Mouse (Mus musculus): ENCODE measurements around the gene Serpinb9b. TPM values are rescaled to one million over a fixed set of nuclear protein-coding genes. Genes with fewer than 3 reads are reported as not detected.
A peak's percentile ranks its signal among the peaks of the same experiment; 100 is the strongest.

Gene Serpinb9b
- polyA plus RNA-seq, 1 experiment: 1.1 TPM

- H3K27me3 ChIP-seq (ENCODE audit: control insufficient read depth, insufficient read depth, insufficient read length): no peaks in the 10 kb centered on the region
- H3ac ChIP-seq (ENCODE audit: control insufficient read depth, insufficient read length, low read depth): no peak overlapping the region
- no peaks in the 10 kb centered on the region for H3K36me3 ChIP-seq (ENCODE audit: control insufficient read depth, insufficient read depth)
- TF ChIP-seq FOSL1 (IDR thresholded peaks at IDR 0.05; ENCODE audit: insufficient read depth, low read length, poor library complexity, severe bottlenecking) (no peak), CTCF (IDR thresholded peaks at IDR 0.05; ENCODE audit: control insufficient read depth, insufficient read depth, insufficient read length) (no peak), MYOD1 (IDR thresholded peaks at IDR 0.05; ENCODE audit: control insufficient read depth, insufficient read length, low read depth) (no peak), MAX (IDR thresholded peaks at IDR 0.05) (no peak), USF1 (IDR thresholded peaks at IDR 0.05; ENCODE audit: low read depth) (no peak), MYOG (IDR thresholded peaks at IDR 0.05; ENCODE audit: control insufficient read depth, extremely low read depth, insufficient read length) (no peak), CEBPB (IDR thresholded peaks at IDR 0.05; ENCODE audit: low read depth) (no peak)
- H3K79me2 ChIP-seq (ENCODE audit: control insufficient read depth, insufficient read depth): no peaks in the 10 kb centered on the region
- no peaks in the 10 kb centered on the region for H3K79me3 ChIP-seq (ENCODE audit: low read depth)
- H3K4me3 ChIP-seq (ENCODE audit: insufficient read depth, poor library complexity, severe bottlenecking): no peak overlapping the region
These were observed 32.2 kb upstream of the Serpinb9b start for GRCm38 (mm10) chr13:32995051-32995450.

GRCm38 (mm10) chr13:33001341-33001740 is 25.9 kb upstream of the Serpinb9b start:
- Histone ChIP-seq H3K27me3 (ENCODE audit: control insufficient read depth, insufficient read depth, insufficient read length) (no peaks in the 10 kb centered on the region), H3K79me2 (ENCODE audit: control insufficient read depth, insufficient read depth) (no peaks in the 10 kb centered on the region), H3K79me3 (ENCODE audit: low read depth) (no peaks in the 10 kb centered on the region), H3K4me3 (ENCODE audit: insufficient read depth, poor library complexity, severe bottlenecking) (no peak overlapping the region), H3K36me3 (ENCODE audit: control insufficient read depth, insufficient read depth) (no peaks in the 10 kb centered on the region), H3ac (ENCODE audit: control insufficient read depth, insufficient read length, low read depth) (no peak overlapping the region)
- no peak for TF ChIP-seq FOSL1 (IDR thresholded peaks at IDR 0.05; ENCODE audit: insufficient read depth, low read length, poor library complexity, severe bottlenecking)
- TF ChIP-seq MYOG (IDR thresholded peaks at IDR 0.05; ENCODE audit: control insufficient read depth, extremely low read depth, insufficient read length): no peak
- TF ChIP-seq CEBPB (IDR thresholded peaks at IDR 0.05; ENCODE audit: low read depth): no peak
- no peak for TF ChIP-seq CTCF (IDR thresholded peaks at IDR 0.05; ENCODE audit: control insufficient read depth, insufficient read depth, insufficient read length)
- TF ChIP-seq MYOD1 (IDR thresholded peaks at IDR 0.05; ENCODE audit: control insufficient read depth, insufficient read length, low read depth): no peak
- no peak for TF ChIP-seq USF1 (IDR thresholded peaks at IDR 0.05; ENCODE audit: low read depth)

GRCm38 (mm10) chr13:33002950-33003349 is 24.3 kb upstream of the Serpinb9b start, which contains the start of gene Serpinb9:
Gene Serpinb9, plus strand, starts transcription at chr13:33003250.
- Histone ChIP-seq H3K79me2 (ENCODE audit: control insufficient read depth, insufficient read depth) (no peaks in the 10 kb centered on the region), H3ac (ENCODE audit: control insufficient read depth, insufficient read length, low read depth) (peak within 1 kb of the TSS; percentile 52), H3K4me3 (ENCODE audit: insufficient read depth, poor library complexity, severe bottlenecking) (peak within 1 kb of the TSS; percentile 28), H3K27me3 (ENCODE audit: control insufficient read depth, insufficient read depth, insufficient read length) (no peaks in the 10 kb centered on the region), H3K79me3 (ENCODE audit: low read depth) (no peaks in the 10 kb centered on the region), H3K36me3 (ENCODE audit: control insufficient read depth, insufficient read depth) (no peaks in the 10 kb centered on the region)
- TF ChIP-seq MAX (IDR thresholded peaks at IDR 0.05) (no peak), CTCF (IDR thresholded peaks at IDR 0.05; ENCODE audit: control insufficient read depth, insufficient read depth, insufficient read length) (no peak), MYOG (IDR thresholded peaks at IDR 0.05; ENCODE audit: control insufficient read depth, extremely low read depth, insufficient read length) (no peak), FOSL1 (IDR thresholded peaks at IDR 0.05; ENCODE audit: insufficient read depth, low read length, poor library complexity, severe bottlenecking) (no peak), CEBPB (IDR thresholded peaks at IDR 0.05; ENCODE audit: low read depth) (no peak), MYOD1 (IDR thresholded peaks at IDR 0.05; ENCODE audit: control insufficient read depth, insufficient read length, low read depth) (no peak), USF1 (IDR thresholded peaks at IDR 0.05; ENCODE audit: low read depth) (no peak)

- no peaks in the 10 kb centered on the region for H3K36me3 ChIP-seq (ENCODE audit: control insufficient read depth, insufficient read depth)
- peak overlapping the region; percentile 28 for H3K4me3 ChIP-seq (ENCODE audit: insufficient read depth, poor library complexity, severe bottlenecking)
- TF ChIP-seq CTCF (IDR thresholded peaks at IDR 0.05; ENCODE audit: control insufficient read depth, insufficient read depth, insufficient read length) (no peak), MAX (IDR thresholded peaks at IDR 0.05) (peak; percentile 35), MYOD1 (IDR thresholded peaks at IDR 0.05; ENCODE audit: control insufficient read depth, insufficient read length, low read depth) (no peak), USF1 (IDR thresholded peaks at IDR 0.05; ENCODE audit: low read depth) (peak; percentile 62)
- H3ac ChIP-seq (ENCODE audit: control insufficient read depth, insufficient read length, low read depth): peak overlapping the region; percentile 52
- no peaks in the 10 kb centered on the region for H3K27me3 ChIP-seq (ENCODE audit: control insufficient read depth, insufficient read depth, insufficient read length)
- no peaks in the 10 kb centered on the region for H3K79me3 ChIP-seq (ENCODE audit: low read depth)
- no peaks in the 10 kb centered on the region for H3K79me2 ChIP-seq (ENCODE audit: control insufficient read depth, insufficient read depth)
These were observed 23.4 kb upstream of the Serpinb9b start for GRCm38 (mm10) chr13:33003523-33004413.

GRCm38 (mm10) chr13:33004414-33005105 is 22.7 kb upstream of the Serpinb9b start:
- Histone ChIP-seq H3K36me3 (ENCODE audit: control insufficient read depth, insufficient read depth) (no peaks in the 10 kb centered on the region), H3K4me3 (ENCODE audit: insufficient read depth, poor library complexity, severe bottlenecking) (peak overlapping the region; percentile 28), H3K79me3 (ENCODE audit: low read depth) (no peaks in the 10 kb centered on the region), H3ac (ENCODE audit: control insufficient read depth, insufficient read length, low read depth) (peak overlapping the region; percentile 58), H3K79me2 (ENCODE audit: control insufficient read depth, insufficient read depth) (no peaks in the 10 kb centered on the region), H3K27me3 (ENCODE audit: control insufficient read depth, insufficient read depth, insufficient read length) (no peaks in the 10 kb centered on the region)
- no peak for TF ChIP-seq CEBPB (IDR thresholded peaks at IDR 0.05; ENCODE audit: low read depth)
- TF ChIP-seq MYOD1 (IDR thresholded peaks at IDR 0.05; ENCODE audit: control insufficient read depth, insufficient read length, low read depth): no peak
- TF ChIP-seq CTCF (IDR thresholded peaks at IDR 0.05; ENCODE audit: control insufficient read depth, insufficient read depth, insufficient read length): peak; percentile 77

All from C2C12 (cell line).